Mouse (Mus musculus) ES-E14 (cell line): ENCODE data around the gene Scand1.

Experiments used
- HCFC1 ChIP-seq: IDR thresholded peaks from 2 replicates; pipeline ENCODE4 v1.6.1; 2012; ENCODE audit warnings: low read length, inconsistent platforms, borderline replicate concordance; ENCODE audit not compliant: insufficient read depth
- ZC3H11A ChIP-seq: IDR thresholded peaks from 2 replicates; pipeline ENCODE4 v1.6.1; 2012; ENCODE audit warnings: low read depth, mild to moderate bottlenecking, inconsistent platforms, low read length, borderline replicate concordance

DNA sequence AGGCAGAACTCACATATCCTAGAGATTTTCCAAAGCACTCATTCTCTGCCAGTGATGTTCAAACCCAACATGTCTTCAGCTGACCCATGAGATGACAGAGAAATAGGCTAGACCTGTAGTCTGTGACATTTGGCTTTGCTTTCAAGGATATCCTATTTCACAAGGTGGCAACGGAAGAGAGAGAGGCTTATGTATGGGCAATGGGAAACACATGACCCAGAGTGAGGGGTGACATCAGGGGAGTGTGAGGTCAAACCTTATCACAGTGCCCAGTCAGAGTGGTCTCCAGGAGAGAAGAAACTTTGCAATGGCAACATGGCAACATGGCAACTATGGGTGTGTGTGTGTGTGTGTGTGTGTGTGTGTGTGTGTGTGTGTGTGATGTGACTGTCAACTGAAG, 18.2 kb upstream of the Scand1 start:
- TF ChIP-seq HCFC1 (no peak), ZC3H11A (no peak)
